Mouse (Mus musculus): ENCODE results near the gene Cyp4a29. TPM values are rescaled to one million over a fixed set of nuclear protein-coding genes. Genes with fewer than 3 reads are reported as not detected.
A peak's percentile ranks its signal among the peaks of the same experiment; 100 is the strongest.
"Not testable (repeated sequence)": the region's sequence is repeated elsewhere in the genome, so short reads cannot be mapped to it uniquely, and the experiment has no call there.

Gene Cyp4a29
- 0.11 TPM in 1 of 2 replicates, not detected in the other for polyA plus RNA-seq (2014; fragmentation: Nextera tagmentation; extraction: Ambion mirVana)

DNA sequence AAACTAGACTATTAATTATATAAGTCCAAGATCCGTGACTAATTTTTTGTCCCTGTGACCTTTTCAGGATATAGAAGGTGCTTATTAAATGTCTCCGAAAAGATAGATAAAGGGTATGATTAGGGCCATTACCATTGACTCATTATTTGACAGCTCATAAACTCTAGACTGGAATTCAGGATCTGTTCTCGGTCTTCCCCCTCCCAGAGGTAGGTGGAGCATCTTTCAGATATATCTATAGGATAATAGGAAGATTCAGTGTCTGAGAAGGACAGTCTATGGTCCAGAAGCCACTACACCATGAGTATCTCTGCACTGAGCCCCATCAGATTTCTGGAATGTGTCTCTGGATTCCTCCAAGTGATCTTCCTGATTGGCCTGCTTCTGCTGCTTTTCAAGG lies at the start of gene Cyp4a29:
TSS of gene Cyp4a29 (plus strand) at position 301 of the 400 bp plus-strand sequence.
- H3K9me3 ChIP-seq (ENCODE audit: control insufficient read depth, low read length): no peaks in the 10 kb centered on the region
- DNase-seq (ENCODE audit: low spot score) (no peak), ATAC-seq (ENCODE audit: low read depth) (no peak)
- H3K4me3 ChIP-seq (ENCODE audit: low read depth, low read length): no peak within 1 kb of the TSS
- H3K36me3 ChIP-seq (ENCODE audit: control insufficient read depth, insufficient read depth, low read length): no peaks in the 10 kb centered on the region
- no peaks in the 10 kb centered on the region for H3K4me1 ChIP-seq (ENCODE audit: control insufficient read depth, insufficient read depth, low read length)
- no peak within 1 kb of the TSS for H3K4me2 ChIP-seq (ENCODE audit: low read depth, low read length)
- H3K9ac ChIP-seq (ENCODE audit: low read depth, low read length): no peak within 1 kb of the TSS
- 82% methylated on average over 3 of the region's 3 CpGs for WGBS
- no peaks in the 10 kb centered on the region for H3K27me3 ChIP-seq (replicated peaks; ENCODE audit: control insufficient read depth, insufficient read depth, low read length)
- no peak within 1 kb of the TSS for H3K27ac ChIP-seq (replicated peaks; ENCODE audit: low read depth, low read length)

DNA sequence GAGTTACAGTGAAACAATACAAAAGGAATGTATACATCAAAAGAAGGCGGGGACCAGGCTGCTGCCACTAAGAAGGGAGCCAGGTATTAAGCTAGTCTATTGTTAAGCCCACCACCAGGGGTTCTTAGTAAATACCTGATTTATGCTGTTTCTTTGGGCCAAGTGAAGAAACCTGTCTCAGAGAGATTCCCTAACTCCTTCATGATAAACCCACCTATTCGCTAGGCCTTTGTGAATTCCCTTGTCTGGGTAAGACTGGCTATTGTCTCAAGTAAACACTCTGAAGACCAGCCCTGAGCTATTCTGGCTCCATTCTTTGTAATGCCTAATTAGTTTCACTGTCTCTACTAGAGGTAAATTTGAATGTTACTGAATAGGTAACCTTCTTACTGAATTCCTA lies 9.0 kb upstream of the Cyp4a29 start:
- DNase-seq (ENCODE audit: low spot score); H3K4me1 ChIP-seq (ENCODE audit: control insufficient read depth, insufficient read depth, low read length); H3K4me2 ChIP-seq (ENCODE audit: low read depth, low read length); H3K36me3 ChIP-seq (ENCODE audit: control insufficient read depth, insufficient read depth, low read length); H3K27ac ChIP-seq (replicated peaks; ENCODE audit: low read depth, low read length); H3K9ac ChIP-seq (ENCODE audit: low read depth, low read length); H3K9me3 ChIP-seq (ENCODE audit: control insufficient read depth, low read length); H3K27me3 ChIP-seq (replicated peaks; ENCODE audit: control insufficient read depth, insufficient read depth, low read length); ATAC-seq (ENCODE audit: low read depth); H3K4me3 ChIP-seq (ENCODE audit: low read depth, low read length): not testable (repeated sequence)
- 84% methylated on average over 2 of the region's 2 CpGs for WGBS

DNA sequence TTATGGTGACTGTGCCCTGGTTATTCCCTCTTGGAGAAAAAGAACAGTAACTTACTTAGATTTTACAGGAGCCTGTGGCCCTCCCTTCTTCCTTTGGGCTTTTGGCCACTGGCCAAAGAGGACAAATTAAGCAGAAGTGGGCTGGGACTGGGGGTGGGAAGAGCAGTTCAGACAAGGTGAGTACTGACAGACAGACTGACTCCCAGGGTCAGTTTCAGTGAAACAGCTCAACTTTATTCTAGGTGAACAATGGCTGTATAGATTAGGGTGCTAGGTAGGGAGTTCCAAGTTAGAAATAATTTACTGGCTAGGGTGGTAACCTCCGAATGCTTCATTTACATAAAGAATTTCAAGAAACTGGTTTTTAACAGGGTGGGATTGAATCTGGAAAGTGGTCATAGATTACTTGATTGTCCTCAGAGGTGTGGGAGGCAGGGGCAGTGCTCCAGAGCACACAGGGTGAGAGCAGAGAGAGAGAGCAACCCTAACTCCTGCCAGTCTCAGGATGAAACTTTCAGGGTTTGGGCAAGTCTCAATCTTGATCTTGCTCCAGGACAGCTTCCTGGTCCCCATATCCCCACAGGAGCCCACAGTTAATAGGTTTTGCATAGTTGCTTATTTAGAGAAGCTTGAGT lies 5.3 kb upstream of the Cyp4a29 start:
- no peaks in the 10 kb centered on the region for H3K27me3 ChIP-seq (replicated peaks; ENCODE audit: control insufficient read depth, insufficient read depth, low read length)
- WGBS: 65% methylated on average over 1 of the region's 1 CpGs
- no peak overlapping the region for H3K4me3 ChIP-seq (ENCODE audit: low read depth, low read length)
- no peak overlapping the region for H3K27ac ChIP-seq (replicated peaks; ENCODE audit: low read depth, low read length)
- no peaks in the 10 kb centered on the region for H3K9me3 ChIP-seq (ENCODE audit: control insufficient read depth, low read length)
- no peak overlapping the region for H3K4me2 ChIP-seq (ENCODE audit: low read depth, low read length)
- no peaks in the 10 kb centered on the region for H3K4me1 ChIP-seq (ENCODE audit: control insufficient read depth, insufficient read depth, low read length)
- DNase-seq (ENCODE audit: low spot score) (peak; percentile 5), ATAC-seq (ENCODE audit: low read depth) (no peak)
- H3K9ac ChIP-seq (ENCODE audit: low read depth, low read length): no peak overlapping the region
- H3K36me3 ChIP-seq (ENCODE audit: control insufficient read depth, insufficient read depth, low read length): no peaks in the 10 kb centered on the region

DNA sequence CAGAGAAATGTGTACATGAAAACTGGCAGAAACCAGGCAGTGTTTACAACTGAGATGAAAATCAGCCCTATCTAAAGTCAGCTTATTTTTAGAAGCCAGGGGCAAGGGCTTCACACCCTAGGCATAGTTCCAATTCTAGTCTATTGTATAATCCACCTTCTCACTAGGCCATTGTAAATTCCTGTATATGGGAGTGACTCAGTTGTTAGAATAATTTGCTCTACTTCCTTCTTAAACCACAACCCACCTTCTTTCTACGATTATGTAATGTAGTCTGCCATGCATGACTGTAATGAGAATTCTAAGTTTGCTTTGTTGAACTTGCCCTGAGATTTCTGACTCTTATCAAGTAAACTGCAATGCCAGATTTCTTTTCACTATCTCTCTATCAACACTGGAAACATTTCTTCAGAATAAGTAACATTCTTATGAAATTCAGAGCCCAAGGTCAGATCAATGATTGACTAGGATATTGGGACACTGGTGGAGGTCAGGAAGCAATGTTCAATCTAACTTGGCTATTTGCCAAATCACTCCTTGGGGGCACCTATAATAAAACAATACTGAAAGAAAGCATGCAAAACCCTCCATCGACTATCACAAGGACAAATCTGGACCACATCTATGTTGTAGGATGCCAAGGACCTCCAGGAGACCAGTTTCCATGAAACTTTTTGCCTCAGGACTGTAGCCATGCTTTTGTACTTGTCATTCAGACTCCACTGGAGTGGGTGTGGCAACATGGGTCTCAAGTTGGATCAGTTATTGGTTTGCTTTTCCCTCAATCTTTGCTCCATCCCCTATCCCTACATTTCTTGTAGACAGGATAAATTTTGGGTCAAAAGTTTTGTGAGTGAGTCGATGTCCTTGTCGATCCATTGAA lies 23.0 kb downstream of the Cyp4a29 start:
- not testable (repeated sequence) for H3K27ac ChIP-seq (replicated peaks; ENCODE audit: low read depth, low read length); H3K4me1 ChIP-seq (ENCODE audit: control insufficient read depth, insufficient read depth, low read length); ATAC-seq (ENCODE audit: low read depth); DNase-seq (ENCODE audit: low spot score); H3K4me3 ChIP-seq (ENCODE audit: low read depth, low read length); H3K9me3 ChIP-seq (ENCODE audit: control insufficient read depth, low read length); H3K36me3 ChIP-seq (ENCODE audit: control insufficient read depth, insufficient read depth, low read length); H3K9ac ChIP-seq (ENCODE audit: low read depth, low read length); H3K4me2 ChIP-seq (ENCODE audit: low read depth, low read length); H3K27me3 ChIP-seq (replicated peaks; ENCODE audit: control insufficient read depth, insufficient read depth, low read length)
- WGBS: 82% methylated on average over 3 of the region's 4 CpGs

DNA sequence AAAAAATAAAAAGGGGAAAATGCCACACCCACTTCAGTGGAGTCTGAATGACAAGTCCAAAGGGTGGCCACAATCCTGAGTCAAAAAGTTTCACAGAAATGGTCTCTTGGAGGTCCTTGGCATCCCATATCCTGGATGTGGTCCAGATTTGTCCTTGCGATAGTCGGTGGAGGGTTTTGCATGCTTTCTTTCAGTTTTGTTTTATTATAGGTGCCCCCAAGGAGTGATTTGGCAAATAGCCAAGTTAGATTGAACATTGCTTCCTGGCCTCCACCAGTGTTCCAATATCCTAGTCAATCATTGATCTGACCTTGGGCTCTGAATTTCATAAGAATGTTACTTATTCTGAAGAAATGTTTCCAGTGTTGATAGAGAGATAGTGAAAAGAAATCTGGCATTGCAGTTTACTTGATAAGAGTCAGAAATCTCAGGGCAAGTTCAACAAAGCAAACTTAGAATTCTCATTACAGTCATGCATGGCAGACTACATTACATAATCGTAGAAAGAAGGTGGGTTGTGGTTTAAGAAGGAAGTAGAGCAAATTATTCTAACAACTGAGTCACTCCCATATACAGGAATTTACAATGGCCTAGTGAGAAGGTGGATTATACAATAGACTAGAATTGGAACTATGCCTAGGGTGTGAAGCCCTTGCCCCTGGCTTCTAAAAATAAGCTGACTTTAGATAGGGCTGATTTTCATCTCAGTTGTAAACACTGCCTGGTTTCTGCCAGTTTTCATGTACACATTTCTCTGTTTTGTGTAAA lies 36.5 kb downstream of the Cyp4a29 start:
- H3K9ac ChIP-seq (ENCODE audit: low read depth, low read length); H3K27me3 ChIP-seq (replicated peaks; ENCODE audit: control insufficient read depth, insufficient read depth, low read length); ATAC-seq (ENCODE audit: low read depth); DNase-seq (ENCODE audit: low spot score); H3K36me3 ChIP-seq (ENCODE audit: control insufficient read depth, insufficient read depth, low read length); H3K4me3 ChIP-seq (ENCODE audit: low read depth, low read length); H3K4me2 ChIP-seq (ENCODE audit: low read depth, low read length); H3K9me3 ChIP-seq (ENCODE audit: control insufficient read depth, low read length); H3K27ac ChIP-seq (replicated peaks; ENCODE audit: low read depth, low read length); H3K4me1 ChIP-seq (ENCODE audit: control insufficient read depth, insufficient read depth, low read length): not testable (repeated sequence)
- 84% methylated on average over 2 of the region's 3 CpGs for WGBS

DNA sequence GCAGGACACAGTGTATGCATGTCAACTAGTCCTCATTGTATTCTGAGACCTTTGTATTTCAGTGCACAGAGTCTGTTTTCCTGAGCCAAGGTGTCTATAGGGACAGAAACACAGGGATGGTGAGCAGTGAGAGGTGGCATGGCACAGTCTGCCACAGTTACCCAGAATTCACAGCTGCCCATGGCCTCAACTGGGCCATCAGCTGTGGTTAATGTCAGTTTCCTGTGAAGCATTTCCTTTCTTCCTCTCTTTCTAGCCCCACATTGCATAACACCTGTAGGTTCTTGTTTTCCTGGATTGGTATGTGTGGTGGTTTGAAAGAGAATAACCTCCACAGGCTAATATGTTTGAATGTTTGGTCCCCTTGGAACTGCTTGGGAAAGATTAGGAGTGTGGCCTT lies 38.5 kb downstream of the Cyp4a29 start:
- Histone ChIP-seq H3K9me3 (ENCODE audit: control insufficient read depth, low read length) (no peaks in the 10 kb centered on the region), H3K4me3 (ENCODE audit: low read depth, low read length) (no peak overlapping the region), H3K27me3 (replicated peaks; ENCODE audit: control insufficient read depth, insufficient read depth, low read length) (no peaks in the 10 kb centered on the region), H3K4me2 (ENCODE audit: low read depth, low read length) (peak overlapping the region; percentile 54; the same call in 1 of the 2 replicates), H3K36me3 (ENCODE audit: control insufficient read depth, insufficient read depth, low read length) (no peaks in the 10 kb centered on the region), H3K9ac (ENCODE audit: low read depth, low read length) (no peak overlapping the region), H3K4me1 (ENCODE audit: control insufficient read depth, insufficient read depth, low read length) (no peaks in the 10 kb centered on the region), H3K27ac (replicated peaks; ENCODE audit: low read depth, low read length) (no peak overlapping the region)
- ATAC-seq (ENCODE audit: low read depth): no peak
- DNase-seq (ENCODE audit: low spot score): no peak

DNA sequence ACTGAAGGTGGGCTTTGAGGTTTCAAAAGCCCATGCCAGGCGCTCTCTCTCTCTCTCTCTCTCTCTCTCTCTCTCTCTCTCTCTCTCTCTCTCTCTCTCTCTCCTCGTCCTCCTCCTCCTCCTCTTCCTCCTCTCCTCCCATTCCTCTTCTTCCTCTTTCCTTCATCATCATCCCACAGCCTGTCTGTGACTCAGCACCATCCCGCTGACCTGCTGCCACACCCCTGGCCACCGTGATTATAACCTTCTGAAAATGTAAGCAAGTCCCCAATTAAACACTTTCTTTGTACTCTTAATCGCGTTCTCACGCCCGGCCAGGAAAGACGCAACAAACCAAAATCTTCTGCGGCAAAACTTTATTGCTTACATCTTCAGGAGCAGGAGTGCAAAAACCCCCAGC lies 38.9 kb downstream of the Cyp4a29 start:
- H3K9me3 ChIP-seq (ENCODE audit: control insufficient read depth, low read length); H3K27me3 ChIP-seq (replicated peaks; ENCODE audit: control insufficient read depth, insufficient read depth, low read length); ATAC-seq (ENCODE audit: low read depth); H3K27ac ChIP-seq (replicated peaks; ENCODE audit: low read depth, low read length); H3K36me3 ChIP-seq (ENCODE audit: control insufficient read depth, insufficient read depth, low read length); DNase-seq (ENCODE audit: low spot score); H3K4me1 ChIP-seq (ENCODE audit: control insufficient read depth, insufficient read depth, low read length): not testable (repeated sequence)
- Histone ChIP-seq H3K4me2 (ENCODE audit: low read depth, low read length) (peak overlapping the region; percentile 54), H3K9ac (ENCODE audit: low read depth, low read length) (peak overlapping the region; percentile 54), H3K4me3 (ENCODE audit: low read depth, low read length) (peak overlapping the region; percentile 30)
- 6% methylated on average over 10 of the region's 10 CpGs for WGBS

DNA sequence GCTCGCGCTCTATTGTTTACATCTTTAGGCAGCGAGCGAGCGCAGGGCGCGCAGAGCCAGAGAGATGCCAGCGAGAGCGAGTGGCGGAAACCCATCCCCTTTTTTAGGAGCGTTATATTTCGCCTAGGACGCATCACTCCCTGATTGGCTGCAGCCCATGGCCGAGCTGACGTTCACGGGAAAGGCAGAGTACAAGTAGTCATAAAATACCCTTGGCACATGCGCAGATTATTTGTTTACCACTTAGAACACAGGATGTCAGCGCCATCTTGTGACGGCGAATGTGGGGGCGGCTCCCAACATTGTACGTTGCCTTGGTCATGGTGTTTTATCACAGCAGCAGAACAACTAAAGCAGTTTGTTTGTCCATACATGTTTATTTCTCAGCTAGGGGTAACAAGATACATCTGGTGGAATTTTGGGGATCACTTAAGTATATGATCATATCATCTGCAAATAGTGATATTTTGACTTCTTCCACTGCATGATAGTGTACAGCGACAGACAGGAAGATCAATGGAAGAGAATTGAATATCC lies 39.4 kb downstream of the Cyp4a29 start:
- WGBS: 14% methylated on average over 16 of the region's 23 CpGs
- DNase-seq (ENCODE audit: low spot score) (peak; percentile 13), ATAC-seq (ENCODE audit: low read depth) (peak; percentile 44; the same call in 1 of the 2 replicates)
- H3K27ac ChIP-seq (replicated peaks; ENCODE audit: low read depth, low read length); H3K27me3 ChIP-seq (replicated peaks; ENCODE audit: control insufficient read depth, insufficient read depth, low read length); H3K4me1 ChIP-seq (ENCODE audit: control insufficient read depth, insufficient read depth, low read length); H3K36me3 ChIP-seq (ENCODE audit: control insufficient read depth, insufficient read depth, low read length); H3K9me3 ChIP-seq (ENCODE audit: control insufficient read depth, low read length): not testable (repeated sequence)
- Histone ChIP-seq H3K9ac (ENCODE audit: low read depth, low read length) (peak overlapping the region; percentile 54), H3K4me3 (ENCODE audit: low read depth, low read length) (peak overlapping the region; percentile 30), H3K4me2 (ENCODE audit: low read depth, low read length) (peak overlapping the region; percentile 54)
